Mouse (Mus musculus) cortical plate, adult 2 months (tissue): ENCODE data around the gene Tmprss13. TPM values are rescaled to one million over a fixed set of nuclear protein-coding genes. Genes with fewer than 3 reads are reported as not detected.

ENCODE experiments used
- H3K27ac ChIP-seq: fragments of 200-500 bp; 2 replicates; pipeline ENCODE4 v1.5.1; 2012; ENCODE audit warnings: low read length, control low read depth, inconsistent platforms; ENCODE audit not compliant: insufficient read depth
- H3K4me1 ChIP-seq: fragments of 200-500 bp; 2 replicates; pipeline ENCODE4 v1.6.1; 2011; ENCODE audit warnings: low read length; ENCODE audit not compliant: control insufficient read depth, insufficient read depth
- H3K4me3 ChIP-seq: fragments of 200-500 bp; 2 replicates; pipeline ENCODE4 v1.5.1; 2011; ENCODE audit warnings: mild to moderate bottlenecking, low read length, control low read depth; ENCODE audit not compliant: insufficient read depth
- CTCF ChIP-seq: fragments of 200-500 bp; IDR thresholded peaks from 2 replicates; pipeline ENCODE4 v1.5.1; 2011; ENCODE audit warnings: mild to moderate bottlenecking, control low read depth, low read length; ENCODE audit not compliant: insufficient read depth; ENCODE audit errors: extremely low read depth
- POLR2A ChIP-seq: fragments of 200-500 bp; IDR thresholded peaks from 2 replicates; pipeline ENCODE4 v1.6.1; 2011; ENCODE audit warnings: mild to moderate bottlenecking, low read length, control low read depth; ENCODE audit not compliant: insufficient read depth; ENCODE audit errors: extremely low read depth
- polyA plus RNA-seq: library from polyadenylated mRNA; depleted of rRNA; stranded (reverse); fragments of >200 nt; gene quantifications from 2 replicates; pipeline ENCODE4 v1.2.3, GENCODE M21; 2012; rRNA removed

Tmprss13 gene
- 0.06 TPM in 1 of 2 replicates, not detected in the other for polyA plus RNA-seq

DNA sequence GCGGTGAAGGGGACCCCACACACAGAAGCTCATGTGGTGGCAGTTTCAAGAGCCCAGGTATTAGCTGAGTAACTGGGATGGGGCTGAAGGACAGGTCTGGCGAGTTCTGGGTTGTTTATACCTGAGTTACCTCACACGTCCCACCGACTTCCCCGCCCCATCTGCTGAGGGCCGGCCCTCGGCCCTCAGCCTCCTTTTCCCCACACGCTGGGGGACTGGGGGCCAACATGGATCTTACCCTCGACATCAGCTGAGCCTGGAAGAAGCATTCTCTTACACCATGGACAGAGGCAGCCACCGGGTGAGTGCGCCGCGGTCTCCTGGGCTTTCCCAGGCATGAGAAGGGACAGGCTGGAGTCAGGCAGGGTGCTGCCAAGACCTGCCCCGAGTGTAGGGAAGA lies at the start of gene Tmprss13:
Gene Tmprss13, plus strand, starts transcription at position 246 of the 400 bp plus-strand sequence.
- H3K4me1 ChIP-seq, result no peaks in the 10 kb centered on the region
- H3K27ac ChIP-seq, result no peak within 1 kb of the TSS
- H3K4me3 ChIP-seq, result no peak within 1 kb of the TSS
- TF ChIP-seq POLR2A (no peak), CTCF (no peak)

DNA sequence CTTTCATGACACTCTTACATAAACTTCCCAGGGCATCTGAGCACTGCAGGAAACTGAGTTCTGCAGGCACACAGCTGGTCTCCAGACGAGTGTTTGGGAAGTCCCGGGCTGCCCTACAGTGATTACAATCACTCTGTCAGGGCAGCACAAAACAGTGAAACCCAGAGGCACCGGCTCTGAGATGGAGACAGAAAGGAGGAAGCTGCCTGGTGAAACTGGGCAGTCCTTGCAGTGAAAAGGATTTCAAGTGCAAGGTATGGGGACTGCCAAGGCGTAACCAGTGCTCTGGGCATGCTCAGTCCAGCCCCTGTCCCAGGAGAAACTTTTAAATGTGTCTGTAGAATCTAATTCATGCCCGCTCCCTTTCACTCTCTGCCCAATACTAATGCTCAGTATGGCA lies 46.7 kb upstream of the Tmprss13 start:
- H3K27ac ChIP-seq, result no peak overlapping the region
- H3K4me1 ChIP-seq, result no peaks in the 10 kb centered on the region
- no peak for TF ChIP-seq CTCF
- no peak for TF ChIP-seq POLR2A
- H3K4me3 ChIP-seq, result no peak overlapping the region

DNA sequence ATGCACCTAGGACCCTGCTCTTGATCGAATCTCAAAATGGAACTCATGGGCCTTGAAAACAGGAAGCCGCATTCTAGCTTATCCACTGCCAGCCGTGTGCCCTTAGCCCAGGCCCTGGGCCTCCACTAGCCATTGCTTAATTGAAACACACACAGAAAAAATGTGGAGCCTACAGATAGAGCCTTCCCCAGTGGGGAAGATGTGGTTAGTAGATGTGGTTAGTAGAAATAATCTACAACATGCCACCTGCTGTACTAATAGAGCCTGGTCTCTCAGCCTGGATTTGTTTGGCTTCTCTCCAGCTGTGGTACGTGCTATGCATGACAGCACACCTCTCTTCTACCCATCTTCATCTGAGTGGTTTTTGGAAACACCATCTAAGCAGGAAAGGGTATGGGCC lies 44.7 kb upstream of the Tmprss13 start:
- H3K27ac ChIP-seq, result peak overlapping the region; percentile 17; the same call in 1 of the 2 replicates
- H3K4me3 ChIP-seq, result no peak overlapping the region
- TF ChIP-seq POLR2A (no peak), CTCF (no peak)
- no peaks in the 10 kb centered on the region for H3K4me1 ChIP-seq

DNA sequence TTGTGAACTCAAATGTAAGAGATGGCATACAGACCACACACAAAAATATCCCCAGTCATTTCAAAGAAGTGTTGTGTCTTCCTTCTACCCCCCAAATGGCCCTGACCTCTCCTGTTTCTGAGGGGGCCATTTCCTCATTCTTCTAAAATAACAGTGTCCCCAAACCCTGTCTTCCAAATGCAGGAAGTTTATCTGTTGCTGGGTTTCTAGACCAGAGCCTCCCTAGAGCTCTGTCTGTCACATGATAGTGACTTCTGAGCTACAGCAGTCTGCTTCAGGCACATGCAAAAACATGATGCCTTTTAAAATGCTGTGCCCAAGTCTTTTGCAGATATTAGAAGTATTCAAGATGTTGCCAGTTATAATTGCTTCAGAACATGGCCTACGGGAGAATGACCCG lies 44.3 kb upstream of the Tmprss13 start:
- TF ChIP-seq POLR2A, result no peak
- TF ChIP-seq CTCF, result no peak
- no peak overlapping the region for H3K4me3 ChIP-seq
- H3K4me1 ChIP-seq, result no peaks in the 10 kb centered on the region
- H3K27ac ChIP-seq, result no peak overlapping the region

DNA sequence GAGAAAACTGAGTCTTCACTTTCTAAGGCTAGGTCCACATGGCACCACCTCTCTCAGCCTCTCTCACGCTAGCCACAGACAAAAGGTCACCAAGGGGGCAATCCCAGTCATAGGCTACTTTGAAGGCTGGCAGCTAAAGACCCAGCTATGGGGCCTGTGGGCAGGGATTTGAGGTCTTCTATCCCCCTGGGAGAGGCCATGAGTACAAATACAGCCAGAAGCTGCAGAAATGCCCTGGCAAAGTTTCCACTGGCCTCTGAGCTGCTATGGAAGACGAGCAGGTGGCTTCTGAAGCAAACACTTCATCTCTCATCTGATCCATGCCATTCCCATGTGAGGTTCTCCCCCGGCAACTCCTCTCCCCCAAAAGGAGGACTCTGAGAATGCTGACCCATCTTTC lies 38.8 kb upstream of the Tmprss13 start:
- TF ChIP-seq POLR2A (no peak), CTCF (no peak)
- Histone ChIP-seq H3K4me1 (no peaks in the 10 kb centered on the region), H3K27ac (no peak overlapping the region), H3K4me3 (no peak overlapping the region)

DNA sequence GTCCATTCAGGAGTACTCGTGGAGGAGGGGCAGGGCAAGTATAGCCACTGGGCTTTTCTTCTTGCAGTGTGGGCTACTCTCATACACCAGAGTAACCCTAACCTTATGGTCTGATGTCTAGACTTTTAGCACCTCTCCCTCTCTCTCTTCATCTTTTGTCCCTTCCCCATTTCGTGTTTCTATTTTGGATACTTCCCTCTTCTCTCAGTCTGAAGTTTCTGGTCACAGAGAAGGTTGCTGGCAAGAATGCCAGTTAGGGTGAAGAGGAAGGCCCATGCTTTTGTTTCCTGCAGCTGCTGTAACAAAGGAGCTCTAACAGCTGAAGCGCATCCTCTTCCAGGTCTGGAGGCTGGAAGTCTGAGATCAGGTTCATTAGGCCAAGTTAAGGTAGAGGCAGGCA lies 38.0 kb upstream of the Tmprss13 start:
- TF ChIP-seq POLR2A (no peak), CTCF (no peak)

DNA sequence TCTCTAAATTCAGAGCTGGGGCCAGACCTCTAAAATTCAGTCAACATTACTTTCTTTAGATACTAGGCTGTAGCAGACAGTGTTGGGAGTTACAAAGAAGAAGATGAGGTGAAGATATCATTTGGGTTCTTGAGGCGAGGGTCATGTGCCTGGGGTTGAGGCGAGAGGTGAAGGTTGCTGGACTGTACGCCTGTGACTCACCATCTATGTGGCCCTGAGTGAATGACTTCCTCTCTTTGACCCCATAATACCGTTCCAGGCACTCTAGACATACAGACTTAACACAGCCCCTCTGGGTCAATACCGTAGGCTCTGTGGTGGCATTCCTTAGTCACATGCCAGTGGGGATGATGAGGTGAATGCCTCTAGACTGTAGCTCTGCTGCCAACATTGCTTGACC lies 36.4 kb upstream of the Tmprss13 start:
- H3K27ac ChIP-seq, result no peak overlapping the region
- H3K4me3 ChIP-seq, result no peak overlapping the region
- TF ChIP-seq POLR2A (no peak), CTCF (no peak)
- no peaks in the 10 kb centered on the region for H3K4me1 ChIP-seq

More for the DNA sequence above, 38.0 kb upstream of the Tmprss13 start:
- H3K4me3 ChIP-seq, result no peak overlapping the region
- no peak overlapping the region for H3K27ac ChIP-seq
- H3K4me1 ChIP-seq, result no peaks in the 10 kb centered on the region

DNA sequence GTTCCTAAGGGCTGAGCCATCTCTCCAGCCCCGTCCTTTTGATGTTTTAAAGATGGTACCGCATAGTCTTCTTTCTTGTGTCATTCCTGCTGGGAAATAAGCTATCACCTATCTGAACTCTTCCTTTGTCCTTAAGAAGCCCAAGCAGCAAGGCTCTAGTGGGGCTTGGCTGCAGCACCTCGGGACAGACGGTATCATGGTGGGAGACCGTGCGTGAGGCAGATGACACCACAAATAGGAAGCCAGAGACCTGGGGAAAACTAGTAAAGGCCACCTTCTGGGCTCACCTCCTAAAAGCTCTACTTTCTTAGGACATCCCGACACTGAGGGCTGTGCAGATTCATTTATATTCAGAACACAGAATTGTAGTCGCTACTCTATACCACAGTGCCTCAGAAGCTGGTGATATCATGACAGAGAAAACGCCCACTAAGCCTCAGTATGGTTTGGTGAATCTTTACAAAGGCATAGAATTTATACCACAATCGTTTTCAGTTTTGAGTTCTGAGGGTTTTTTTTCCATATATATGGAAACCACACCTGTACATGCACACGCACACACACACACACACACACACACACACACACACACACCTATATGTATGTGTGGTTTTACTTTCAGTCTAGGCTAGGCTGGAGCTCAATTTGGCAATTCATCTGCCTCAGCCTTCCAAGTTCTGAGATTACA lies 27.3 kb upstream of the Tmprss13 start:
- Histone ChIP-seq H3K4me3 (no peak overlapping the region), H3K27ac (no peak overlapping the region), H3K4me1 (no peaks in the 10 kb centered on the region)
- TF ChIP-seq POLR2A, result no peak

DNA sequence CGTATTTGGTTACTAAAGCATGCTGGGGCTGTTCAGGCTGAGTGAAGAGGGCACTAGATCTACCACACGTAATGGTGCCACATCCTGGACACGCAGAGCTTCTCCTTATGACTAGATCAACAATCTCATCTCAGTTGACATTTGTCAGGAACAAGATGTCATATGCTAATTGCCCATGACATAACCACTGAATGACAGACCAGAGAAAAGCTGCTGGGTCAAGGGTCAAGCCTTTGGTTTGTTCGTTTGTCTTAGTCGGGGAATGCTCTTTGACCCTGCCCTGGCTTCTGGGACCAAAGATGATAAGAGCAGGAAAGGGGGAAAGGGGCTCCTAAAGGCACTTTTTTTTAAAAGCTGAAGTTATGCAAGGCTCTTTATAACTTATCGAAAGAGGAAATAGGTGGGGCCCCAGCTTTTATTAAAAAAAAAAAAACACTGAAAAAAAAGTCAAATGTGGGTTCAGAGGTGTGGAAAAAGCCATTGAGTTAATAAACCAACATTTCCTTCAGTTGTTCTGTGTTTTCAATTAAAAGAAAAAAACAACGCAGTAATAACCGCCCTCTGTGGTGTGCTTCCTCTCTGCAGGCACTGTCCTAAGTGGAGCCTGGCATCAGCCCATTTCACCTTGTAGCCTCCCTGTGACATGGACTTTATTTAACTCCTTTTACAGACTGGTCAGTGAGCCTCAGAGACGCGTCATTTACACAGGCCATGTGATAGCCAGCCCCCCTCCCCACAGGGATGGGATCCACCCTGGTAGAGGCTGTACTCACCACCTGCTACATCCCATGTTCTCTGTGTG lies 24.5 kb upstream of the Tmprss13 start:
- Histone ChIP-seq H3K27ac (no peak overlapping the region), H3K4me3 (no peak overlapping the region), H3K4me1 (no peaks in the 10 kb centered on the region)
- TF ChIP-seq POLR2A (no peak), CTCF (no peak)

DNA sequence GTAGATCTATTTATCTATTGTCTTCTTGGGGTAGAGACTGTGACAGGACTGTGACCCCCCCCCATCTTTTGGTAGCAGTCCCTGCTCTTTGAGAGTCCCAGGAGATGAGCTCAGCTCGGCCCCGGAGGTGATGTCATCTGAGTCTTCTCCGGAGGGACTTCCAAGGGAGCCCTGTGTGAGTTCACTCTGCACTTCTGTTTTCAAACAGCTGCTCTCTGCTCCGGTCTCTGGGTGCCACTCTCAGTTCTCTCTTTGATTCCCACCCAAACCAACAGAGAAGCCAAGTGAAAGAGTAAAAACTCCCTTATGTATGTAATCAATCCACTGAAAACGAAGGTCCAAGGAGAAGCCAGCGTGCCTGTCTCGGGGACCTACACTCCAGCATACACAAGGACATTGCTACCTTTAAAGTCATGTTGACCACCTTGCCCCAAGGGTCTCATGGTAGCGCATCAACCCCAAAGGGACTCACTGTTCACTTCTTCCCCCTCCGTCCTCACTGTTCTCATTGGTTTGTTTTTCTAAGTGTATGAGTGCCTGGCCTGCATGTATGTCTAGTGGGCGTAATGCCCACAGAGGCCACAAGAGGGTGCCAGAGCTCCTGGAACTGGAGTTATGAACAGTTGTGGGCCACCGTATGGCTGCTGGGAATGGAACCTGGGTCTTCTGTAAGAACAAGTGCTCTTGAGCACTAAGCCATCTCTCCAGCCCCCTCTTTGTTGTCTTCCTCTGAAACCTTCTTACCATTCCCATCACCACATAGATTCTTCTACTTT lies 19.5 kb upstream of the Tmprss13 start:
- H3K27ac ChIP-seq, result no peak overlapping the region
- no peak overlapping the region for H3K4me3 ChIP-seq
- TF ChIP-seq CTCF (peak; percentile 41), POLR2A (no peak)
- H3K4me1 ChIP-seq, result no peaks in the 10 kb centered on the region
